Mouse (Mus musculus): ENCODE measurements at regions not wholly inside any gene's neighbourhood (a gene's known extent, or its start where the extent isn't known, plus 50 kb on each side); places are given as distances from the start of the nearest gene placed in this dataset.
A peak's percentile ranks its signal among the peaks of the same experiment; 100 is the strongest.

GRCm38 (mm10) chr10:8667244-8667643, 148.6 kb upstream of the Ust start:
- no peak for DNase-seq

- DNase-seq: no peak
Measured at GRCm38 (mm10) chr10:8658934-8659294, 140.3 kb upstream of the Ust start.

- peak in 1 of 2 experiments; percentile 1 for DNase-seq
Measured at GRCm38 (mm10) chr10:8658024-8658933, 139.7 kb upstream of the Ust start.

- DNase-seq: no peak
Measured at GRCm38 (mm10) chr10:8657176-8658023, 138.8 kb upstream of the Ust start.

- no peak for DNase-seq
Measured at GRCm38 (mm10) chr10:8653651-8654050, 135.0 kb upstream of the Ust start.

DNA sequence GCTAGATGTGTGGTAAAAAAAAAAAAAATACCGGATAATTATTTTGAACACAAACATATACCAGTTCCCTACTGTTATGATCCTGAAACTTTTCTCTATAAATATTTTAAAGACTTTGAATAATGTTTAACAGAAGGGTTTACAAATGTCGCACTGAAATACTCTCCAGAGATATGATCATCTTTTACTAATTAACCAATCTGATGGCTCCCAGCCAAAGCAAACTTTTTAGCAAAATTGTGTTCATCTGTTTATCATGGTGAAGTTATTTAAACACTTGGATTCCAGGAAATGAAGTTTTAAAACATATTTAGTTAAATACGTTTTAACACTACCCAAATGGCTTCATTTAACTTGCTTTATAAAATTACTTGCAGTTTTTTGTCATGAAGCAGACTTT, 123.6 kb upstream of the Ust start:
- DNase-seq: peak in 1 of 2 experiments; percentile 6

DNA sequence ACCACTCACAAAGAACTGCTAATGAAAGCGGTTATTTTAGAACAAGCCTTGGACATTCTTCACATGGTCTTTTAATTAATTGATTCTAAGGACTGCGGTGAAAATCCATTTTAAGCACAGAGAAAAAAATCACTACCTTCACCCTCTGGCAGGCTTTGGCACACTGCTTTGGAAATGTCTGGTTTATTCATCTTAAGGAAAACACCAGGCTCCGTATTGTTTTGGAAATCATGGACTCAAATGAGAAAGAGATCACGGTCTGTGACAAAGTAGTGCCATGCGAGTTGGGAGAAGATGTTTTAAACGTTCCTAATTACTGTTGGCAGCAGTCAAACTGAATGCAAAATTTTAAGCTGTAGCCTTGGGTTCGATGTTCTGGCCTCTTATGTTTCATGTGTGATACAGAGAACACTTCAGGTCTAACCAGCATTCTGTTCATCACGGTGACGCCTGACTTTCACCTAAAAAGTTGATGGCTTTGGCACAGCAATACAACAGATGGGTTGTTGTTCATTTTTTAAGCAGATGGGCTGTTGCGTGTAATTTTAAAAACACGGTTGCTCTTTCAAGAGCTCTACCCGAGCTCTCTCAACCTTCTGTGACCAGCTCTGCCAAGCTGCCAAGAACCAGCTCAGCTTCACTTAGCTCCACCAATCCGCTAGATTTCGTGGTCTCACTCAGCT, 105.7 kb upstream of the Ust start:
- no peak for DNase-seq

DNA sequence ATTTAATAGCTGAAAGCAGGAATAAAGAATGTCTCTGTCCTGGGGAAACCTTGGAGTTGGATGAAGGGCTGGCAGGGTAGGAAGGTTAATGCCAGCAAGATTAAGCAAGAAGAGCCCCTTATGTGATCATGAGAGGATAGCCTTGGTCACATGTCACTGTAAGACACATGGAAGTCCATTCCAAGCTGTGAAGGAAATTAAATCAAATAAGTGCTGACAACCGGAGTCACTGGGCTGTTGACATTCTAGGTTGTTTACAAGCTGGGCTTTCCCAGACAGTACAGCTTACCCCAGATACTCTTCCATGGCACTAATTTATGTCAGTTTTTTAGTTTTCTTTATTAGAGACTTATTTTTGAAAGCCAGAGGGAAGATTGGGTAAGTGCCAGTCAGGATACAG, 100.1 kb upstream of the Ust start:
- DNase-seq: no peak

- DNase-seq: no peak
Measured at GRCm38 (mm10) chr10:8615452-8616025, 96.9 kb upstream of the Ust start.

DNA sequence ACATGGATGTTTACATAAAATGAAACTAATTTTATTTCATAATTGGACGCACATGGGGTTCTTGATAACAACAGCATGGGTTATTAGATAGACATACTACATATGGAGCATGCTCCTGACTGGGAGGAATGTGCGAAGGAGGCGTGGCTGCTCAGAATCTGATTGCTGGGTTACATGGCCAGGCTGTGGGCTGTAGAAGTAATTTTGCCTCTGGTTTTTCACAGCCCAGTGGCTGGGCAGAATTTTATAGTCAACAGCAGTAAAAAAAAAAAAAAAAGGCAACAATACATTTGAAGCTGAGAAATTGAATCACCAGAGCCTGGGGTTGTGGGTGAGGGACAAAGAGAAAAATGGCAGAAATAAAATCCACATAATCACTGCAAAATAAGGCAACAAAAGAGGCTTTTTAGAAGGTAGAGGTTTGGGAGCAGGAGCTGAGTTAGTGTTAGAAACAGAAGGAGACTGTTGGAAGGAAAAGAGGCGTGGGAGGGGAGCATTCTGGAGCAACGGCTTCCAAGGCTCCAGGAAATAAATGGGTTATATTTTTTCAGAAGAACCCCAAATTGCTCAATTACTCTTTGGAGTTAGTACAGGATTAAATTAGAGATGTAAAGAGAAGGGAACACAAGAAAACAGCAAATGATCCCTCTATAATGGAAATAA, 71.4 kb upstream of the Ust start:
- no peak for DNase-seq

DNA sequence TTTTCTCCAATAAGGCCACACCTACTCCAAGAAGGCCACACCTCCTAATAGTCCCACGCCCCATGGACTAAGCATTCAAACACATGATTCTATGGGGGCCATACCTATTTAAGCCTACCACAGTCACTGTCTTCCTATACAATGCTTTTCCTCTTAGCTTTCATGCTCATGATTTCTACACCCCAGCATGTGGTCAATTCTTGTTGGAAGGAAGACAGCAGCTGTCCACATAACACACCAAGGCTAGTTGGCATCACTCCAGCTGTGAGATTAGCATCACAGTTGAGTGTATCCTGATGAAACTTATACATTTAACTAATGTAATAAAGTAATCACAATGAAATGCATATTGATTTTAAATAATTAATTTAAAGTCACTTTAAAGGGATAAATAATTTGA, 70.5 kb upstream of the Ust start:
- DNase-seq: peak in 1 of 2 experiments; percentile 2

- DNase-seq: no peak
Measured at GRCm38 (mm10) chr10:8584389-8584908, 65.8 kb upstream of the Ust start.

DNA sequence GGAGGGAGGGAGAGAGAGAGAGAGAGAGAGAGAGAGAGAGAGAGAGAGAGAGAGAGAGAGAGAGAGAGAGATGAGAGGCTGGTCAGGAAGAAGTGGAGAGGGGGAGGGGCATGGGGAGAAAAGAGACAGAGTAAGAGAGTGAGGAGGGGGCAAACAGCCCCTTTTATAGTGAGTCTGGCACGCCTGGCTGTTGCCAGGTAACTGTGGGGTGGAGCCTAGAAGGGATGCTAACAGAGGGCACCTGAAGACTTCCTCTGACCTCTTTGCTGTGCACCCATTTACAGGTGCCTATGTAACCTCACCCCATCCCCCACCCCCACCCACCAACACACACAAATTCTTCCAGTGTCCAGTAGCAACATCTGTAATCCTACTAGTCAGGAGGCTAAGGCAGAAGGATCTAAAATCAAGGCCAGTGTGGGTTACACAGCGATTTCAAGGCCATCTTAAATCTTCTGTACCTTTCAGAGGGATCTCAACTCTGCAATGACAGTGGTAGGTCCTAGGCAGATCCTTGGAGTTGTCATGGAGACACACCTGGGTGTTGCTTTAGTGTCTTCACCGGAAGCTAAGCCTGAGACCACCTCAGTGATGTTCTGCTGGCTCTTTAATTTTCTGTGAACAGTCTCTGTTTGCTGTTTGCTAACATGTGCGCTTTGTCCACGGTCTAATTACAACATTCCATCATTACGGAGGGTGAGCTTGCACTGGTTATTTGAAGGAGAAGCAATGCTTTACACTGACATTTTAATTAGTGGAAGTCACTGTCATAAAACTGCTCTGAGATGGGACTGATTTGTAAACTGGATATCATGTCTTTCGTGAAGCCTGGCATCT, 65.1 kb upstream of the Ust start:
- no peak for DNase-seq

DNA sequence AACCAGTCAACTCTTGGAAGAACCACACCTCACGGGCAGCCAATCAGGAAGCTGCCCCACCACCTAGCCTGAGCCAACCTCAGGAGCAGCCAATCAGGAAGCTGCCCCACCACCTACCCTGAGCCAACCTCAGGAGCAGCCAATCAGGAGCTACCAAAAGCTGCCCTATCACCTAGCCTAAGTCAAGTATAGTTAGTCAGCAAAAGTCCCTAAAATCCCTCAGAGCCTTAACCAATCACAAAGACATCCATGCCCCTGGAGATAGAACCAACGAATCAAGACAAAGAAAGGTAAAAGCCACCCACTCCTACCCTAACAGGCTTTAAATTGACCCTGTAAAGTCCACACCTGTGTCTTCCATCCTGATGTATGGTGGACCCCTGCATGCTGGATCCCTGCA, 61.7 kb upstream of the Ust start:
- DNase-seq: no peak

- no peak for DNase-seq
Measured at GRCm38 (mm10) chr10:8577642-8578356, 59.2 kb upstream of the Ust start.

Data from kidney, postnatal 36 days (tissue).